Mouse (Mus musculus): ENCODE data around the gene Dnajb12.

Gene Dnajb12

GRCm38 (mm10) chr10:59916649-59917048 lies 37.3 kb downstream of the Dnajb12 start:
- peak; percentile 54 for DNase-seq (ENCODE audit: extremely low read depth, low read depth)

DNA sequence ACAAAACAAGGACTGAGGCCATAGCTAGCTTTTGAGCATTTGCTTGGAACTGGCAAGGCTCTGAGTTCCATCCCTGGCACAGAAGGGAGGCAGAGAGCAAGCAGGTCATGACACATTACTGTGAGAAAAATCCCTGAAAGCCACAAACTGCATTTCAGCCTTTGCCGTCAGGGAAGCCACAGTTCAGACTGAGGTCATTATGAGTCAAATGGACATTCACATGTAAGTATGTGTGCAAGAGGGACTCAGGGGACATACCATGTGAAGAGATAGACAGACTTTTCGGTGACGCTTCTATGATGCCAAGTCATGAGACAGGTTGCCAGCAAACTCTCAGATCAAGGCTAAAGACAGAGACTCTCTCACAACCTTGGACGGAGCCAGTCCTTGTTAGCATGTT lies 38.8 kb downstream of the Dnajb12 start:
- no peak for DNase-seq (ENCODE audit: extremely low read depth, low read depth)

DNA sequence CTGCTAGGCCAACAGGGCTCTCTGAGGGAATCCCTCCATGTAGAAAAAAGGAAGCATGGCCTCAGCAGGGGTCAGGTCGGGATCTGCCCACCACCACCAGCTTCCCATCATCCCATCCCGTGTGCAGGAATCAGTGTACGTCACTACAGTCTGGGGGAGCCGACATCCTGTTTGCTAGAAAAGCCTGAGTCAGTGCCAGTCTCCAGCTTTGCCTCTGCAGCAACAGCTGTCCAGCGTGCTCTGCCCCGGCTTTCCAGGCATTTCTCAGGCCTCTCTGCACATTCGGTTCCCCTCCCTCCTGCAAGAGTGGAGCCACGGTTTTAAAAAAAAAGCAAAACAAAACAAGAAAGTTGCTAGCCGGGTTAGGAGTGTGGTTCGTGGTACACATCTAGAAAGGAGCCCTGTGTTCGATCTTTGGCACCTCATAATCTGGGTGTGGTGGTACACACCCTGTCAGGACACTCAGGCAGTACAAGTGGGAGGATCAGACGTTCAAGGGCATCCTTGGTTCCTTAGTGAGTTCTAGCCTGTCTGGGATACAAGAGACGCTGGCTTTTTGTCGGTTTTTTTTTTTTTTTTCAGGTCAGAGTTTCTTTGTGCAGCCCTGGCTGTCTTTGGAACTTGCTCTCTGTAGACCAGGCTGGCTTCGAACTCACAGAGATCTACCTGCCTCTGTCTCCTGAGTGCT lies 40.3 kb downstream of the Dnajb12 start:
- no peak for DNase-seq (ENCODE audit: extremely low read depth, low read depth)

GRCm38 (mm10) chr10:59920485-59920809 lies 41.1 kb downstream of the Dnajb12 start:
- no peak for DNase-seq (ENCODE audit: extremely low read depth, low read depth)

GRCm38 (mm10) chr10:59920810-59921681 lies 41.7 kb downstream of the Dnajb12 start:
- peak; percentile 54 for DNase-seq (ENCODE audit: extremely low read depth, low read depth)

DNA sequence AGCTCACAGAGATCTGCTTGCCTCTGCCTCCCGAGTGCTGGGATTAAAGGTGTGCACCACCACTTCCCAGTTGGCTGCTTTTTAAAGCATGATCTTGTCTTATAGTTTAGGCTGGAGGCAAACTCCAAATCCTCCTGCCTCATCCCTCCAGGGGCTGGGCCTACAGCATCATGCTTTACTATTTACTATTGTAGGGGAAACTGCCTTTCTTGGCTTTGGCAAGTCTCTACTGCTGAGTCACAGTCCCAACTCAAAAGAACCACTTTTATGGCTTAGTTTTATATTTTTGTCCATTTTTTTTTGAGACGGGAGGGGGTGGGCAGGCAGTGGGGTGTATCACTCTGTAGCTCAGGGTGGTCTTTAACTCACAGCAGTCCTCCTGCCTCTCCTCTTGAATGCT lies 44.1 kb downstream of the Dnajb12 start:
- DNase-seq (ENCODE audit: extremely low read depth, low read depth), result no peak

- DNase-seq (ENCODE audit: extremely low read depth, low read depth), result peak; percentile 56
These were observed 44.9 kb downstream of the Dnajb12 start for GRCm38 (mm10) chr10:59924305-59924704.

DNA sequence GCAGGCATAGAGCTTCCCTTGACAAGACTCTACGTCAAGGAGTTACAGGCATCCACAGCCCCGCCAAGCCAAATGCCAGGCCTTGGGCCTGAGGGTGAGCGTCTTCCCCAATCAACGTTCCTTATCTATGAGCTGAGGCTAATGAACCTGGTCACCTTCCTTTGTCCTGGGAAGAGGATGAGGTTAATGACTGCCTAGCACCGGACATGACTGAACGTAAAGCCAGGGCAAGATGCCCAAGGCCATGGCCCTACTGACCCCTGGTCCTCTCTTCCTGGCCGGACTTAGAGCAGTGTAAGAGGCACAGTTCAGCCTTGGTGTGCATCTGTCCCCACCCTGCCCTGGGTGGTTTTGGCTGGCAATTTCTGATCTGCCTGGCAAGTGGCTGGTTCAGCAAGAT lies 49.8 kb downstream of the Dnajb12 start:
- no peak for DNase-seq (ENCODE audit: extremely low read depth, low read depth)

GRCm38 (mm10) chr10:59930996-59931395 lies 51.6 kb downstream of the Dnajb12 start:
- DNase-seq (ENCODE audit: extremely low read depth, low read depth), result no peak

GRCm38 (mm10) chr10:59932521-59932920 lies 53.2 kb downstream of the Dnajb12 start:
- DNase-seq (ENCODE audit: extremely low read depth, low read depth), result no peak

DNA sequence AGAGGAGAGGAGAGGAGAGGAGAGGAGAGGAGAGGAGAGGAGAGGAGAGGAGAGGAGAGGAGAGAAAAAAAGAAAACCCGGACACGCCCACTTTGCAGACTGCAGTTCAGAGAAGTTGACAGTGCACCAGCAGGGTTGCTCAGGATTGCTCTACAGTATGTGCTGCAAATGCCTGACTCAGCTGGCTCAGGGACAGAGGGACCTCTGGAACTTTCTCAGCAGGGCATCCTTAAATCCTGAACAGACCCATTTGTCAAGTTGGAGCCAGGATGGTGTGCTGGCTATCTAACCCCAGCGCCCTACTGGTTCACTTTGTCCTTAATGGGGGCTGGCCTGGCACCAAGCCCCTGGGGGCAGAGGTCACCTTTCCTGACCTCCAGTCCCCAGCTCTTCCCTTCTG lies 54.7 kb downstream of the Dnajb12 start:
- no peak for DNase-seq (ENCODE audit: extremely low read depth, low read depth)

DNA sequence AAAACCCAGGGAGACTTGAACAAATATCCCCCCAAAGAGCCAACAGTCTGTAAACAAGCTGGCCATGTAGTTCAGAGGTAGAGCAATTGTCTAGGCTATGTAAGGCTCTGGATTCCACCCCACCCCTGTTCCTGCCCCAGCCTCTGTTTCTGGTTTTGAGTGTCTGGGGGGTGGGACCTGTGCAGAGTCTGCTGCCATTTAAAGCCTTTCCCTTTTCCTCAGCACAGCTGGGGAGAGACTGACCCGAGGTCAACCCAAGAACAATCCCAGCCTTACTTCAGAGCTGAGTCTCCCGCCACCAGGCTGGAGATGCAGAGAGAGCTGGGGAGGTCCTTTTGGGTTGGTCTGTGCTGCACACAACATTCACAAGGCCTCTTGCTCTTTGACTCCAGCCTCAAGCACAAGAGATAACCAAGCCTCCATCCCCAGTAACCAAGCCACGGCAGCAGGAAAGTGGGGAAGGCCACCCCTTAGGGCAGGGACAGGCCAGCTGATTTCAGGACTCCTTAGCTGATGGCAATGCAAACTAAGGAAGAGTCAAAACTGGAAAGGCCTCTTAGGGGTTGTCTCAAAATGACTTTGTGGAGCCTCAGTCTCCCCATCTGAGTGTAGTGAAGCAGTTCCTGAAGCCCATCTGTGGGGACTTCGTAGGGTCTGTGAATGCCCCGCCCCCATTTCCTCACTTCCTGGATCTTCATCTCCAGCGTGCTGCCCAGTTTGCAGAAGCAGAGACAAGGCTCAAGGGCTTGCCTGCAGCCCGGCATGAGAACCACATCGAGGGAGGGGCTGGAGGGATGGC lies 56.9 kb downstream of the Dnajb12 start:
- no peak for DNase-seq (ENCODE audit: extremely low read depth, low read depth)

DNA sequence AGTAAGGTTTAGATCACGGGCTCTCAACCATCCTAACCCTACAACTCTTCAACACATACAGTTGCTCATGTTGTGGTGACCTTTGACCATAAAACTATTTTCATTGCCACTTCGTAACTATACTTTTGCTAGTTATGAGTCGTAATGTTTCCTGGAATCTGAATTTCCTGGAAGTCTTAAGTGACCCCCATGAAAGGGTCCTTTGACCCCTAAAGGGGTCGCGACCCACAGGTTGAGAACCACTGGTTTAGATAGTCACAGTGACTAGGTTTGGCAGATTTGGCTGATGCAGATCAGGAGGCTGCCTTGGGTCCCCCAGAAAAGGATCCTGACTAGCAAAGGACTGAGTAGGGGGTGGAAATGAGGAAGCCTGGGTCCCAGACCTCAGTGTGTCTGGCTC lies 59.3 kb downstream of the Dnajb12 start:
- DNase-seq (ENCODE audit: extremely low read depth, low read depth), result no peak

DNA sequence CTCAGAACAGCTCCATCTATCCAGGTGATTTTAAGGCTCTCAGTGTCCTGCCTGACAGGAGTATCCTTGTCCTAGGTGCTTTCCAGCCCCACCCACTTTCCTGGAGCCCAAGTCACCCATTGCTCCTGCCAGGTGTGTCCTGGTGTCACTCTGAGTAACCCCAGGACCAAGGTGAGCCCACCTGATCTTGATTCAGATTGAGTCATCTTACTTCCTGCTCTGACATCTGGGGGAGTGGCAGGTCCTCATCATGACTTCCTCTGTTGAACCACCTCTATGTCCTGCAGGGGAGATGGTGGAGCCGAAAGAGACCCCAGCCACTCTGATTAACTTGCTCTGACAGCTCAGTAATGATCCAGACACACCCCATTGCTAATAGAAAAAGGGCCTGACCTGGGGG lies 59.7 kb downstream of the Dnajb12 start:
- DNase-seq (ENCODE audit: extremely low read depth, low read depth), result no peak

- DNase-seq (ENCODE audit: extremely low read depth, low read depth), result no peak
These were observed 63.0 kb downstream of the Dnajb12 start for GRCm38 (mm10) chr10:59942281-59942846.

- no peak for DNase-seq (ENCODE audit: extremely low read depth, low read depth)
These were observed 63.6 kb downstream of the Dnajb12 start for GRCm38 (mm10) chr10:59942847-59943420.

GRCm38 (mm10) chr10:59943421-59943989 lies 64.1 kb downstream of the Dnajb12 start:
- DNase-seq (ENCODE audit: extremely low read depth, low read depth), result peak; percentile 80

DNA sequence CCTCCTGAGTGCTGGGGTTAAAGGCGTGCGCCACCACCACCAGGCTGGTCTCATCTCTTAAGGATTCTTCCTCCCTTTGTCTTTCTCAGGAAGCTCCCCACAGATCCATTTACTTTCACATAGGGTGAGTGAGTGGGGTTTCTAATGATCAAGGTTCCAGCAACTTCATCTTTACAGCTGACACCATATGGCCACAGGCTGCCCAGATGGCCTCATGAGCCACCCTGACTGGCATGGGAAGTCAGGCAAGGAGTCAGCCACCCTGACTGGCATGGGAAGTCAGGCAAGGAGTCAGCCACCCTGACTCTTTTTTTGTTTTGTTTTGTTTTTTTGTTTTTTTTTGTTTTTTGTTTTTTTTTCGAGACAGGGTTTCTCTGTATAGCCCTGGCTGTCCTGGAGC lies 66.1 kb downstream of the Dnajb12 start:
- no peak for DNase-seq (ENCODE audit: extremely low read depth, low read depth)

DNA sequence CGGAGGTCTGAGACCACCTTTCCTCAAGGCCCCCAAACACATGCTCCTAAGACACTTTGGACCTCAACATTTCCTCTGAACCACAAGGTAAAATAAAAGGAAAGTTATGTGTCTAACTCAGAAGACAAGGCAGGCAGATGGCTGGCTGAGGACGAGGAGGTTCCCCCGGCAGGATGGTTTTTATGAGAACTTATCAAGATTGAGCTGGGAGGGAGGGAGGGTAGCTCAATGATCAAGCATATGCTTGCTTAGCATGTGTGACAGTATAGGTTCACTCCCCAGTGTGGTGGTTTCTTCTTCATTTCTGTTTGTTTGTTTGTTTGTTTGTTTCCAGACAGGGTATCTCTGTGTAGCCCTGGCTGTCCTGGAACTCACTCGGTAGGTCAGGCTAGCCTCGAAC lies 67.0 kb downstream of the Dnajb12 start:
- DNase-seq (ENCODE audit: extremely low read depth, low read depth), result no peak

GRCm38 (mm10) chr10:59947296-59948073 lies 68.1 kb downstream of the Dnajb12 start:
- DNase-seq (ENCODE audit: extremely low read depth, low read depth), result no peak
